Mouse (Mus musculus) thymus, adult 2 months (tissue): ENCODE measurements at regions not wholly inside any gene's neighbourhood (a gene's known extent, or its start where the extent isn't known, plus 50 kb on each side); places are given as distances from the start of the nearest gene placed in this dataset.

Source experiments
- DNase-seq: peaks from one replicate; pipeline ENCODE4 v3.0.0; 2021
- H3K27ac ChIP-seq: fragments of 200-500 bp; 2 replicates; pipeline ENCODE4 v1.5.1; 2012; ENCODE audit warnings: low read length, control low read depth; ENCODE audit not compliant: control insufficient read depth, insufficient read depth
- H3K27me3 ChIP-seq: fragments of 200-500 bp; 2 replicates; pipeline ENCODE4 v1.6.1; 2012; ENCODE audit warnings: mild to moderate bottlenecking, low read length, moderate library complexity, mixed read lengths; ENCODE audit not compliant: control insufficient read depth, insufficient read depth
- H3K36me3 ChIP-seq: fragments of 200-500 bp; 2 replicates; pipeline ENCODE4 v1.6.1; 2012; ENCODE audit warnings: mild to moderate bottlenecking, low read length, moderate library complexity; ENCODE audit not compliant: control insufficient read depth, insufficient read depth
- H3K4me1 ChIP-seq: fragments of 200-500 bp; replicated peaks from 2 replicates; pipeline ENCODE4 v1.6.1; 2012; ENCODE audit warnings: low read length; ENCODE audit not compliant: control insufficient read depth, insufficient read depth
- H3K4me3 ChIP-seq: fragments of 200-500 bp; 2 replicates; pipeline ENCODE4 v1.5.1; 2012; ENCODE audit warnings: mild to moderate bottlenecking, low read length, control low read depth, moderate library complexity; ENCODE audit not compliant: control insufficient read depth, insufficient read depth
- CTCF ChIP-seq: fragments of 200-500 bp; IDR thresholded peaks from 2 replicates; pipeline ENCODE4 v1.5.1; 2012; ENCODE audit warnings: mild to moderate bottlenecking, control low read depth, low read length, moderate library complexity, borderline replicate concordance; ENCODE audit not compliant: control insufficient read depth, poor library complexity, insufficient read depth; ENCODE audit errors: extremely low read depth
- POLR2A ChIP-seq: fragments of 200-500 bp; IDR thresholded peaks from 2 replicates; pipeline ENCODE4 v1.6.1; 2012; ENCODE audit warnings: mild to moderate bottlenecking, low read length, control low read depth, moderate library complexity; ENCODE audit not compliant: control insufficient read depth, poor library complexity, insufficient read depth; ENCODE audit errors: extremely low read depth
- WGBS: fragments of 180-500 bp; shearing (Covaris S2); methylation state at CpG from one replicate; pipeline ENCODE4 v1.1.7; 2018; 5-methylcytosine and 5-hydroxymethylcytosine counted together

GRCm38 (mm10) chr13:10540197-10540940 lies 179.7 kb upstream of the Chrm3 start:
- Histone ChIP-seq H3K36me3 (no peaks in the 10 kb centered on the region), H3K4me3 (no peak overlapping the region), H3K27ac (no peak overlapping the region), H3K27me3 (no peaks in the 10 kb centered on the region), H3K4me1 (no peaks in the 10 kb centered on the region)
- TF ChIP-seq CTCF (no peak), POLR2A (no peak)
- WGBS = 84% methylated on average over 8 of the region's 8 CpGs
- DNase-seq = no peak

GRCm38 (mm10) chr13:10538927-10539326 lies 178.3 kb upstream of the Chrm3 start:
- 81% methylated on average over 4 of the region's 4 CpGs for WGBS
- Histone ChIP-seq H3K4me1 (no peaks in the 10 kb centered on the region), H3K27me3 (no peaks in the 10 kb centered on the region), H3K27ac (no peak overlapping the region), H3K4me3 (no peak overlapping the region), H3K36me3 (no peaks in the 10 kb centered on the region)
- DNase-seq = no peak
- TF ChIP-seq CTCF (no peak), POLR2A (no peak)

GRCm38 (mm10) chr13:10527251-10527650 lies 166.6 kb upstream of the Chrm3 start:
- Histone ChIP-seq H3K27ac (no peak overlapping the region), H3K4me1 (no peaks in the 10 kb centered on the region), H3K27me3 (no peaks in the 10 kb centered on the region), H3K36me3 (no peaks in the 10 kb centered on the region), H3K4me3 (no peak overlapping the region)
- DNase-seq = no peak
- WGBS = 90% methylated on average over 2 of the region's 2 CpGs
- TF ChIP-seq CTCF (no peak), POLR2A (no peak)

- 86% methylated on average over 5 of the region's 5 CpGs for WGBS
- Histone ChIP-seq H3K4me3 (no peak overlapping the region), H3K4me1 (no peaks in the 10 kb centered on the region), H3K27me3 (no peaks in the 10 kb centered on the region), H3K36me3 (no peaks in the 10 kb centered on the region), H3K27ac (no peak overlapping the region)
- no peak for DNase-seq
- no peak for TF ChIP-seq POLR2A
- no peak for TF ChIP-seq CTCF
Observed at GRCm38 (mm10) chr13:10526470-10527207, 166.0 kb upstream of the Chrm3 start.

- no peak for DNase-seq
- Histone ChIP-seq H3K27me3 (no peaks in the 10 kb centered on the region), H3K27ac (no peak overlapping the region), H3K36me3 (no peaks in the 10 kb centered on the region), H3K4me3 (no peak overlapping the region), H3K4me1 (no peaks in the 10 kb centered on the region)
- TF ChIP-seq CTCF = no peak
- TF ChIP-seq POLR2A = no peak
- 10% methylated on average over 7 of the region's 7 CpGs for WGBS
Observed at GRCm38 (mm10) chr13:10504211-10504610, 143.6 kb upstream of the Chrm3 start.

- 95% methylated on average over 6 of the region's 6 CpGs for WGBS
- DNase-seq = peak; percentile 1
- Histone ChIP-seq H3K4me3 (no peak overlapping the region), H3K4me1 (no peaks in the 10 kb centered on the region), H3K27me3 (no peaks in the 10 kb centered on the region), H3K27ac (no peak overlapping the region), H3K36me3 (no peaks in the 10 kb centered on the region)
- TF ChIP-seq POLR2A (no peak), CTCF (0 out of 2 replicates have a peak, but pooled peaks have one; percentile 22)
Observed at GRCm38 (mm10) chr13:10455323-10455722, 94.7 kb upstream of the Chrm3 start.
